Mouse (Mus musculus): ENCODE measurements around the gene Psg19. TPM values are rescaled to one million over a fixed set of nuclear protein-coding genes. Genes with fewer than 3 reads are reported as not detected.

The Psg19 gene
- not detected in 2 replicates for polyA plus RNA-seq (2015; fragmentation: Nextera tagmentation; extraction: Ambion mirVana)

GRCm38 (mm10) chr7:18798420-18798819 lies at the start of gene Psg19:
Gene Psg19, minus strand, starts transcription at chr7:18798520.
- no peak for ATAC-seq
- Histone ChIP-seq H3K27ac (ENCODE audit: low read length) (no peak within 1 kb of the TSS), H3K4me3 (ENCODE audit: low read length) (no peak within 1 kb of the TSS), H3K9ac (ENCODE audit: low read depth, low read length) (no peak within 1 kb of the TSS), H3K27me3 (replicated peaks; ENCODE audit: control insufficient read depth, insufficient read depth, low read length) (no peaks in the 10 kb centered on the region), H3K4me2 (ENCODE audit: low read depth, low read length) (no peak within 1 kb of the TSS), H3K4me1 (ENCODE audit: control insufficient read depth, insufficient read depth, low read length) (no peaks in the 10 kb centered on the region), H3K36me3 (ENCODE audit: control insufficient read depth, insufficient read depth, low read length) (no peaks in the 10 kb centered on the region), H3K9me3 (ENCODE audit: control insufficient read depth, low read length) (no peaks in the 10 kb centered on the region)
- 83% methylated on average over 1 of the region's 1 CpGs for WGBS

GRCm38 (mm10) chr7:18844811-18845210 lies 46.5 kb upstream of the Psg19 start:
- Histone ChIP-seq H3K9ac (ENCODE audit: low read depth, low read length) (no peak overlapping the region), H3K4me3 (ENCODE audit: low read length) (no peak overlapping the region), H3K27ac (ENCODE audit: low read length) (no peak overlapping the region), H3K4me2 (ENCODE audit: low read depth, low read length) (no peak overlapping the region), H3K27me3 (replicated peaks; ENCODE audit: control insufficient read depth, insufficient read depth, low read length) (no peaks in the 10 kb centered on the region), H3K4me1 (ENCODE audit: control insufficient read depth, insufficient read depth, low read length) (peaks cover 14% of the 10 kb centered on the region), H3K36me3 (ENCODE audit: control insufficient read depth, insufficient read depth, low read length) (no peaks in the 10 kb centered on the region), H3K9me3 (ENCODE audit: control insufficient read depth, low read length) (no peaks in the 10 kb centered on the region)
- ATAC-seq, result no peak
- 29% methylated on average over 5 of the region's 5 CpGs for WGBS

GRCm38 (mm10) chr7:18841174-18841567 lies 42.9 kb upstream of the Psg19 start:
- no peaks in the 10 kb centered on the region for H3K27me3 ChIP-seq (replicated peaks; ENCODE audit: control insufficient read depth, insufficient read depth, low read length)
- ATAC-seq, result no peak; the same call in 1 of the 2 replicates
- WGBS, result 75% methylated on average over 1 of the region's 1 CpGs
- H3K4me3 ChIP-seq (ENCODE audit: low read length), result peak overlapping the region; percentile 41
- H3K4me2 ChIP-seq (ENCODE audit: low read depth, low read length), result peak overlapping the region; percentile 55
- peaks cover 11% of the 10 kb centered on the region for H3K4me1 ChIP-seq (ENCODE audit: control insufficient read depth, insufficient read depth, low read length)
- peak overlapping the region; percentile 82 for H3K27ac ChIP-seq (ENCODE audit: low read length)
- no peaks in the 10 kb centered on the region for H3K36me3 ChIP-seq (ENCODE audit: control insufficient read depth, insufficient read depth, low read length)
- H3K9me3 ChIP-seq (ENCODE audit: control insufficient read depth, low read length), result no peaks in the 10 kb centered on the region
- peak overlapping the region; percentile 60 for H3K9ac ChIP-seq (ENCODE audit: low read depth, low read length)

- H3K9ac ChIP-seq (ENCODE audit: low read depth, low read length), result peak overlapping the region; percentile 69
Measured at GRCm38 (mm10) chr7:18840386-18841173, 42.3 kb upstream of the Psg19 start.

GRCm38 (mm10) chr7:18839865-18840264 lies 41.5 kb upstream of the Psg19 start, which contains the start of gene Mill2:
Gene Mill2, plus strand, starts transcription at chr7:18839966.
- ATAC-seq, result peak; percentile 62
- 9% methylated on average over 3 of the region's 3 CpGs for WGBS
- Histone ChIP-seq H3K27me3 (replicated peaks; ENCODE audit: control insufficient read depth, insufficient read depth, low read length) (no peaks in the 10 kb centered on the region), H3K4me3 (ENCODE audit: low read length) (peak within 1 kb of the TSS; percentile 48), H3K4me2 (ENCODE audit: low read depth, low read length) (peak within 1 kb of the TSS; percentile 67), H3K27ac (ENCODE audit: low read length) (peak within 1 kb of the TSS; percentile 97), H3K9ac (ENCODE audit: low read depth, low read length) (peak within 1 kb of the TSS; percentile 69), H3K4me1 (ENCODE audit: control insufficient read depth, insufficient read depth, low read length) (peaks cover 11% of the 10 kb centered on the region), H3K36me3 (ENCODE audit: control insufficient read depth, insufficient read depth, low read length) (no peaks in the 10 kb centered on the region), H3K9me3 (ENCODE audit: control insufficient read depth, low read length) (no peaks in the 10 kb centered on the region)

More at GRCm38 (mm10) chr7:18840386-18841173, 42.3 kb upstream of the Psg19 start:
- Histone ChIP-seq H3K4me1 (ENCODE audit: control insufficient read depth, insufficient read depth, low read length) (peaks cover 11% of the 10 kb centered on the region), H3K4me2 (ENCODE audit: low read depth, low read length) (peak overlapping the region; percentile 67), H3K9me3 (ENCODE audit: control insufficient read depth, low read length) (no peaks in the 10 kb centered on the region), H3K27me3 (replicated peaks; ENCODE audit: control insufficient read depth, insufficient read depth, low read length) (no peaks in the 10 kb centered on the region), H3K36me3 (ENCODE audit: control insufficient read depth, insufficient read depth, low read length) (no peaks in the 10 kb centered on the region), H3K4me3 (ENCODE audit: low read length) (peak overlapping the region; percentile 48), H3K27ac (ENCODE audit: low read length) (peak overlapping the region; percentile 97)
- WGBS, result 4% methylated on average over 14 of the region's 17 CpGs
- peak; percentile 89 for ATAC-seq

- no peak for ATAC-seq
- no peaks in the 10 kb centered on the region for H3K9me3 ChIP-seq (ENCODE audit: control insufficient read depth, low read length)
- no peaks in the 10 kb centered on the region for H3K36me3 ChIP-seq (ENCODE audit: control insufficient read depth, insufficient read depth, low read length)
- WGBS, result 48% methylated on average over 13 of the region's 13 CpGs
- no peak overlapping the region for H3K4me2 ChIP-seq (ENCODE audit: low read depth, low read length)
- H3K9ac ChIP-seq (ENCODE audit: low read depth, low read length), result no peak overlapping the region
- H3K27me3 ChIP-seq (replicated peaks; ENCODE audit: control insufficient read depth, insufficient read depth, low read length), result no peaks in the 10 kb centered on the region
- no peak overlapping the region for H3K27ac ChIP-seq (ENCODE audit: low read length)
- peaks cover 4% of the 10 kb centered on the region; the same call in 1 of the 2 replicates for H3K4me1 ChIP-seq (ENCODE audit: control insufficient read depth, insufficient read depth, low read length)
- H3K4me3 ChIP-seq (ENCODE audit: low read length), result no peak overlapping the region
Measured at GRCm38 (mm10) chr7:18832298-18832697, 34.0 kb upstream of the Psg19 start.

GRCm38 (mm10) chr7:18829545-18829944 lies 31.2 kb upstream of the Psg19 start:
- H3K4me1 ChIP-seq (ENCODE audit: control insufficient read depth, insufficient read depth, low read length), result peaks cover 4% of the 10 kb centered on the region; the same call in 1 of the 2 replicates
- no peak for ATAC-seq
- H3K27ac ChIP-seq (ENCODE audit: low read length), result no peak overlapping the region
- H3K4me2 ChIP-seq (ENCODE audit: low read depth, low read length), result no peak overlapping the region
- no peaks in the 10 kb centered on the region for H3K36me3 ChIP-seq (ENCODE audit: control insufficient read depth, insufficient read depth, low read length)
- no peak overlapping the region for H3K4me3 ChIP-seq (ENCODE audit: low read length)
- H3K9me3 ChIP-seq (ENCODE audit: control insufficient read depth, low read length), result no peaks in the 10 kb centered on the region
- no peaks in the 10 kb centered on the region for H3K27me3 ChIP-seq (replicated peaks; ENCODE audit: control insufficient read depth, insufficient read depth, low read length)
- H3K9ac ChIP-seq (ENCODE audit: low read depth, low read length), result no peak overlapping the region
- WGBS, result 82% methylated on average over 7 of the region's 7 CpGs

GRCm38 (mm10) chr7:18828592-18828991 lies 30.3 kb upstream of the Psg19 start:
- no peak overlapping the region for H3K4me2 ChIP-seq (ENCODE audit: low read depth, low read length)
- no peak overlapping the region for H3K4me3 ChIP-seq (ENCODE audit: low read length)
- H3K36me3 ChIP-seq (ENCODE audit: control insufficient read depth, insufficient read depth, low read length), result no peaks in the 10 kb centered on the region
- peaks cover 4% of the 10 kb centered on the region; the same call in 1 of the 2 replicates for H3K4me1 ChIP-seq (ENCODE audit: control insufficient read depth, insufficient read depth, low read length)
- no peaks in the 10 kb centered on the region for H3K27me3 ChIP-seq (replicated peaks; ENCODE audit: control insufficient read depth, insufficient read depth, low read length)
- no peaks in the 10 kb centered on the region for H3K9me3 ChIP-seq (ENCODE audit: control insufficient read depth, low read length)
- no peak overlapping the region for H3K27ac ChIP-seq (ENCODE audit: low read length)
- no peak for ATAC-seq
- no peak overlapping the region for H3K9ac ChIP-seq (ENCODE audit: low read depth, low read length)
- 71% methylated on average over 9 of the region's 9 CpGs for WGBS

- H3K4me2 ChIP-seq (ENCODE audit: low read depth, low read length), result no peak overlapping the region
- no peaks in the 10 kb centered on the region for H3K9me3 ChIP-seq (ENCODE audit: control insufficient read depth, low read length)
- H3K27ac ChIP-seq (ENCODE audit: low read length), result no peak overlapping the region
- WGBS, result 61% methylated on average over 26 of the region's 26 CpGs
- no peaks in the 10 kb centered on the region for H3K27me3 ChIP-seq (replicated peaks; ENCODE audit: control insufficient read depth, insufficient read depth, low read length)
- ATAC-seq, result peak; percentile 88
- H3K9ac ChIP-seq (ENCODE audit: low read depth, low read length), result no peak overlapping the region; the same call in 1 of the 2 replicates
- H3K36me3 ChIP-seq (ENCODE audit: control insufficient read depth, insufficient read depth, low read length), result no peaks in the 10 kb centered on the region
- H3K4me3 ChIP-seq (ENCODE audit: low read length), result no peak overlapping the region
- peaks cover 4% of the 10 kb centered on the region; the same call in 1 of the 2 replicates for H3K4me1 ChIP-seq (ENCODE audit: control insufficient read depth, insufficient read depth, low read length)
Measured at GRCm38 (mm10) chr7:18827792-18828546, 29.6 kb upstream of the Psg19 start.

All from intestine, embryonic 16.5 days (tissue).